Mouse (Mus musculus): ENCODE data around the gene Kif24.

Gene Kif24

GRCm38 (mm10) chr4:41481601-41482017 lies 16.9 kb upstream of the Kif24 start:
- peak; percentile 8 for DNase-seq

- no peak for DNase-seq
Observed at GRCm38 (mm10) chr4:41480254-41480653, 15.6 kb upstream of the Kif24 start.

GRCm38 (mm10) chr4:41479456-41479804 lies 14.7 kb upstream of the Kif24 start:
- no peak for DNase-seq

- no peak for DNase-seq
Observed at GRCm38 (mm10) chr4:41478751-41479455, 14.2 kb upstream of the Kif24 start.

GRCm38 (mm10) chr4:41477648-41478160 lies 13.0 kb upstream of the Kif24 start:
- DNase-seq, result no peak

GRCm38 (mm10) chr4:41471384-41471689 lies 6.7 kb upstream of the Kif24 start:
- no peak for DNase-seq

- DNase-seq, result no peak
Observed at GRCm38 (mm10) chr4:41470684-41471383, 6.1 kb upstream of the Kif24 start.

GRCm38 (mm10) chr4:41470051-41470683 lies 5.5 kb upstream of the Kif24 start:
- DNase-seq, result no peak

- no peak for DNase-seq
Observed at GRCm38 (mm10) chr4:41469199-41469598, 4.5 kb upstream of the Kif24 start.

GRCm38 (mm10) chr4:41468396-41469080 lies 3.9 kb upstream of the Kif24 start:
- DNase-seq, result peak; percentile 43

- DNase-seq, result no peak
Observed at GRCm38 (mm10) chr4:41465287-41465665, 589 bp upstream of the Kif24 start.

- DNase-seq, result peak; percentile 55
Observed at GRCm38 (mm10) chr4:41463051-41463738, 1.5 kb downstream of the Kif24 start.

GRCm38 (mm10) chr4:41460690-41461089 lies 4.0 kb downstream of the Kif24 start:
- DNase-seq, result no peak

GRCm38 (mm10) chr4:41447595-41447994 lies 17.1 kb downstream of the Kif24 start:
- no peak for DNase-seq

- no peak for DNase-seq
Observed at GRCm38 (mm10) chr4:41442790-41443302, 21.8 kb downstream of the Kif24 start.

GRCm38 (mm10) chr4:41438931-41439330 lies 25.8 kb downstream of the Kif24 start:
- DNase-seq, result no peak

GRCm38 (mm10) chr4:41416966-41417365 lies 47.7 kb downstream of the Kif24 start:
- no peak for DNase-seq

GRCm38 (mm10) chr4:41409341-41409740 lies 55.3 kb downstream of the Kif24 start:
- DNase-seq, result no peak

- no peak for DNase-seq
Observed at GRCm38 (mm10) chr4:41407353-41407752, 57.3 kb downstream of the Kif24 start.

- DNase-seq, result no peak
Observed at GRCm38 (mm10) chr4:41406597-41406996, 58.1 kb downstream of the Kif24 start.

GRCm38 (mm10) chr4:41401573-41401972 lies 63.1 kb downstream of the Kif24 start:
- no peak for DNase-seq

GRCm38 (mm10) chr4:41401167-41401566 lies 63.5 kb downstream of the Kif24 start:
- DNase-seq, result no peak

GRCm38 (mm10) chr4:41399904-41400303 lies 64.8 kb downstream of the Kif24 start:
- DNase-seq, result no peak

Data from liver (tissue).